Mouse (Mus musculus) G1E-ER4 (cell line): ENCODE data around the gene Kat8. TPM values are rescaled to one million over a fixed set of nuclear protein-coding genes. Genes with fewer than 3 reads are reported as not detected.

Experiments used
- GATA1 ChIP-seq: IDR thresholded peaks from one replicate; pipeline ENCODE4 v1.8.0; 2012; ENCODE audit warnings: low read length, inconsistent platforms
- polyA plus RNA-seq: library from polyadenylated mRNA; stranded (reverse); fragments of >175 nt; gene quantifications from 2 replicates; pipeline ENCODE4 v1.2.3, GENCODE M21; 2012

Gene Kat8
- polyA plus RNA-seq, 1 experiment = 7.0 TPM

DNA sequence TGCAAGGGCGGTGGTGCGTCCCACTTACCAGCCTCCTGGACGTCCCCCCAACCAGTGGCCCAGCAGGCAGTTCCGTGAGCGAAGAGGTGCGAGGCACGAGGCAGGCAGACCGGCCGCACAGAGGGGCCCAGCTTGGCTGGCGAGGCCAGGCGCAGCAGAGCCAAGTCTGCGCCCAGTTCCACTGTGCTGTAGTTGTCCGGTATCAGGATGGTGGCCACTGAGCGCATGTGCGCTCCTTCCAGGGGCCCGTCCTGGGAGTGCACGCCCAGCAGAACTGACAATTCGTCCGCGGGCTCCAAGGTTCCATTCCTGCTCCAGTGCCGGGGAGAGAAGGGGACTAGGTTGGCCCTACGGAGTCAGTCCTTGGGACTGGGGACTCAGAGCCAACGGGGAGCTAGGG, 32.3 kb downstream of the Kat8 start:
- TF ChIP-seq GATA1 = no peak

- no peak for TF ChIP-seq GATA1
These were observed 34.2 kb downstream of the Kat8 start, which contains the start of gene Prss36 for GRCm38 (mm10) chr7:127946470-127947023. TSS of gene Prss36 (minus strand) at chr7:127946725.

DNA sequence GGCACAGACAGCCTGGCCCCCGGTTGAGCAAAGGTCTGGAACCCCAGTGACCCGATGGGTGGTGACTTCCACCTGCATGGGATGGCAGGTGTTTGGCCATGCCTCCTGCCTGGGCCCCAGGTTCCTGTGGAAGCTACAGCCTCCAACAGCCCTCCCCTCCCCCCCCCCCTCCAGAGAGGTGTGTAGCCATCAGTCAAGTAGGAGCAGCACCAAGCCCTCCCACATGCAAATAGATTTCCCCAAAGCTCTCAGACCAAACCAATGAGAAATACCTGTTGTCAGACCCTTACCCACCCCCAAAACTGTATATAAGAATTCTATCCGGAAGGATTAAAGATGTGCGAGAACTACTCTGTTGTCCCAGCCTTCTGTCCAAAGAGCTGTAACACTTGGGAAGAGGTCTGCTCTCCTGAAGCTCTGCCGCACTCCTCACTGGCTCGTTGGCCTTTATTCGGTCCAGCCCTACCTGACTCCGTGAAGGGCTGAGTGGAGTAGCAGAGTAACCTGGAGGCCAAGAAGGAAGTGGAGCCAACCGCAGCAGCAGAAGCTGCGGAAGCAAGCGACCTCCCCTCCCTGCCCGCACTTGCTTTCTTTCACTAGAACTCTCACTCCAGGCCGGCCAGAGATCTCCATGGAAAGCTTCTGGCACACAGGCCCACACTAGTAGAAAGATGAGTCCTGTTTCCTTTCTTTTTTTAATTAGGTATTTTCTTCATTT, 40.7 kb downstream of the Kat8 start:
- no peak for TF ChIP-seq GATA1

GRCm38 (mm10) chr7:127959364-127959763, 47.0 kb downstream of the Kat8 start:
- no peak for TF ChIP-seq GATA1

GRCm38 (mm10) chr7:127966371-127966918, 54.1 kb downstream of the Kat8 start:
- no peak for TF ChIP-seq GATA1

DNA sequence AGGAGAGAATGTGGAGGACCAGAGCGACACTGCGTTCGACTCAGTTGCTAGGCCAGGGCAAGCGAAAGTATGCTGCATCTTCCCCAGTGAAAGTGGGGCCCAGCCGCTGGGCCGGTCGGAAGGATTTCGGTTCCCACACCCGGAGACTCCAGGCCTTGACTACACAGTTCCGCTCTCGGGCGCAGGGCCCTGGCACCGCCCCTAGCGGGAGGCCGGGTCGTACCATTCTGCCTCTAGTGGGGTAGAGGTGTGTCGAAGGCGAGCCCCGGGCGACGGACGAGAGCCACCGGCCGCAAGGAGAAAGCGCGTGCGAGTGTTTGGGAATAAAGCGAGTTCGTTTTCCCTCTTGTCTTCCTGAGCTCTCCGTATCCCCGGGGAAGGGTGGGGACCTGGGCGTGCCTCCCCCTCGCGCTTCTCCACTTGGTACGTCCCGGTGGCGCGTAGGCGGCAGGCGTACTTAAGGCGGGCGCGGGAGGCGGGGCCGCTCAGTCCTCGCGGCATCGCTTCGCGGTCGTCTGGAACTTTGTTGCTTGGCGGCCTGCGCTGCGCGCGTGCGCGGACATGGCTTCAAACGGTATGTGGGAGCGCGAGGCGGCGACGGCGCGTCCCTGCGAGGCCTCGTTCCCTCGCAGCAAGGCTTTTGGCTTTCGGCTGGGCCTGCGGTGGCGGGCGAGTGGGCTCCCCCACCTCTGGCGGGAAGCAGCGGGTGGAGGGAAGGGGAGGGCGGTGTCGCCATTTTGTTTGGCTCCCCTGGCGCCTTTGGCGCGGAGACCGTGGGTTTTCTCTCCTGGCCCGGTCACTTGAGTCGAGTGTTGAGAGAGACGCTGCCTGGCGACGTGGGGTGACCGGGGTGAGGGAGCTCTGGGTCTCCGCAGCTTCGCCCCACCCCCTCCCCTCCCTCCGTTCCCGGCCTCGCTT, 54.9 kb downstream of the Kat8 start, which contains the start of gene Fus:
Gene Fus (plus strand): TSS at position 454 of the 918 bp plus-strand sequence.
- TF ChIP-seq GATA1 = no peak

GRCm38 (mm10) chr7:127967922-127968828, 55.9 kb downstream of the Kat8 start:
- TF ChIP-seq GATA1 = no peak

DNA sequence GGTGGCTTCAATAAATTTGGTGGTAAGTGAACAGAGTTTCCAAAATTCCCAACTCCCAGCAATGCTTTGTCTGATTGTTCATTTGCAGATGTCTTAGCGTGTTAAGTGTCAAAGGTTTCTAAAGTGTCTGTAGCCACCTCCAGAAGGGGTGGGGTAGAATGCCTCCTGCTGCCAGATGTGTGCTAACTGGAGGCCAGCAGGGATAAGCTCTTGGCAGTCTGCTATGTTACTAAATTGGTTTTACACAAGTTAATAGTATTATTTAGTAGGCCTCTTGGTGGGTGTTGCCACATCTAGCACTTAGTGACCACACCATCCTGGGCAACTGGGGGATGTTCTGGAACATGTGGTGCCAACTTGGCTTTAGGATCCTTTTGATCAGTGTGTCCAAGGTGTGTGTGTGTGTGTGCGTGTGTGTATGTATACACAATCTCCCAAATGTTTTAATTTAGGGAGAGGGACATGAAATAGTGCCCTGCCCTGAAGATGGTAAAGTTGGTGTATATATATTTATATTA, 62.2 kb downstream of the Kat8 start:
- no peak for TF ChIP-seq GATA1

Other genes with a start within 250 kb of the Kat8 start
- gene Bcl7c, start 203.6 kb upstream of the Kat8 start, polyA plus RNA-seq = 375 and 505 TPM in 2 replicates
- gene Ctf1, start 199.8 kb upstream of the Kat8 start, polyA plus RNA-seq = 2.8 and 3.7 TPM in 2 replicates
- gene Ctf2, start 180.3 kb upstream of the Kat8 start, polyA plus RNA-seq = not detected in 2 replicates
- 76.2 and 91.2 TPM in 2 replicates for gene Fbxl19, start 168.0 kb upstream of the Kat8 start, polyA plus RNA-seq
- gene Orai3, start 142.7 kb upstream of the Kat8 start, polyA plus RNA-seq = 32.0 and 33.6 TPM in 2 replicates
- 99.0 and 114 TPM in 2 replicates for gene Setd1a, start 135.8 kb upstream of the Kat8 start, polyA plus RNA-seq
- gene Gm49388, start 126.9 kb upstream of the Kat8 start, polyA plus RNA-seq = 2.5 and 4.3 TPM in 2 replicates
- gene Hsd3b7, start 111.9 kb upstream of the Kat8 start, polyA plus RNA-seq = 12.7 and 27.1 TPM in 2 replicates
- 85.1 and 93.9 TPM in 2 replicates for gene Stx4a, start 88.2 kb upstream of the Kat8 start, polyA plus RNA-seq
- 0.06 and 0.10 TPM in 2 replicates for gene Stx1b, start 88.0 kb upstream of the Kat8 start, polyA plus RNA-seq
- gene Zfp646, start 36.3 kb upstream of the Kat8 start, polyA plus RNA-seq = 24.0 and 32.5 TPM in 2 replicates
- gene Zfp668, start 35.7 kb upstream of the Kat8 start, polyA plus RNA-seq = 33.5 and 36.7 TPM in 2 replicates
- gene Prss53, start 21.5 kb upstream of the Kat8 start, polyA plus RNA-seq = 0.48 and 0.67 TPM in 2 replicates
- not detected in 2 replicates for gene Gm21974, start 17.1 kb upstream of the Kat8 start, polyA plus RNA-seq
- 13.6 and 14.7 TPM in 2 replicates for gene Vkorc1, start 16.9 kb upstream of the Kat8 start, polyA plus RNA-seq
- gene Bckdk, start 8.4 kb upstream of the Kat8 start, polyA plus RNA-seq = 166 and 183 TPM in 2 replicates
- gene Prss8, start 17.6 kb downstream of the Kat8 start, polyA plus RNA-seq = not detected in 2 replicates
- gene Prss36, start 34.2 kb downstream of the Kat8 start, polyA plus RNA-seq = 5.5 and 10.0 TPM in 2 replicates
- gene Fus, start 54.9 kb downstream of the Kat8 start, polyA plus RNA-seq = 578 and 702 TPM in 2 replicates
- gene Pycard, start 81.4 kb downstream of the Kat8 start, polyA plus RNA-seq = 0.28 and 0.46 TPM in 2 replicates
- 0.04 and 0.05 TPM in 2 replicates for gene Trim72, start 91.4 kb downstream of the Kat8 start, polyA plus RNA-seq
- gene Itgam, start 150.1 kb downstream of the Kat8 start, polyA plus RNA-seq = not detected in 2 replicates
- not detected in 2 replicates for gene Gm49368, start 150.2 kb downstream of the Kat8 start, polyA plus RNA-seq
- gene Itgax, start 217.0 kb downstream of the Kat8 start, polyA plus RNA-seq = not detected in 2 replicates
- gene Itgad, start 241.9 kb downstream of the Kat8 start, polyA plus RNA-seq = not detected in 2 replicates